Mouse (Mus musculus): ENCODE measurements around the gene Pafah1b1.

Gene Pafah1b1

GRCm38 (mm10) chr11:74664279-74664678 lies 60.2 kb downstream of the Pafah1b1 start:
- DNase-seq (ENCODE audit: low read depth, low spot score) = no peak

DNA sequence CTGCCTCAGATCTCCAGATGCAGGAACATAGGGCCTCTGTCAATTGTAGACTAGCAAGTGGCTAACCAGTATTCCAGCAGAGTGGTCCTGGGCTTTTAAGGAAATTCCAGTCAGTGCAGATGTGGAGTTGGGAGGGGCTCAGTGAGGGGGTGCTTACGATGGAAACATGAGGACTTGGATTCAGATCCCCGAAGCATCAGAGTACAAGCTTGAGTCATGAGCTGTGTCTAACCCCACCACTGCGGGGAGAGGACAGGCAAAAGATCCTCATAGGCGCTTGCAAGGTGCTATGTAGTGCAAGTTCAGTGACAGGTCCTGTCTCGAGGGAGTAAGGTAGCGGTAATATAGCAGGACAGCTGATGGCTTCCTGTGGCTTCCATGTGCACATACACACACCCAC lies 62.2 kb downstream of the Pafah1b1 start:
- no peak for DNase-seq (ENCODE audit: low read depth, low spot score)

DNA sequence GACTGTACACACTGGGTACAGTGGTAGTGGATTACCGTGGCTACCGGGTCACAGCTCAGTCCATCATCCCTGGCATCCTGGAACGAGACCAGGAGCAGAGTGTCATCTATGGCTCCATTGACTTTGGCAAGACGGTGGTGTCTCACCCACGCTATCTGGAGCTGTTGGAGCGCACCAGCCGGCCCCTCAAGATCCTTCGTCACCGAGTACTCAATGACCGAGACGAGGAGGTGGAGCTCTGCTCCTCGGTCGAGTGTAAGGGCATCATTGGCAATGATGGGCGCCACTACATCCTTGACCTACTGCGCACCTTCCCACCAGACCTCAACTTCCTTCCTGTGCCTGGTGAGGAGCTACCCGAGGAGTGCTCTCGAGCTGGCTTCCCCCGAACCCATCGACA lies 62.8 kb downstream of the Pafah1b1 start:
- DNase-seq (ENCODE audit: low read depth, low spot score) = no peak

DNA sequence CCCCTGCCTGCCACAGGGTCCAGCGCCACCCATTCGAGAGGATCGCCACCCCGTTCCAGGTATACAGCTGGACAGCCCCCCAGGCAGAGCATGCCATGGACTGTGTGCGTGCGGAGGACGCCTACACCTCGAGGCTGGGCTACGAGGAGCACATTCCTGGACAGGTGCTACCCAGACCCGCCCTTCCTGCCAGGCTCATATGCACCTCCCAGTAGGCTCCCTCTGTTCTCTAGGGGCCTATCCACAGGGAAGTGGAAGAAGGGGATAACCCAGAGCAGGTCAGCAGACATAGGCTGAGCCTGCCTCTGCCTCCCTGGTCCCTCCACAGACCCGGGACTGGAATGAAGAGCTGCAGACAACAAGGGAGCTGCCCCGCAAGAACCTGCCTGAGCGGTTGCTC lies 64.1 kb downstream of the Pafah1b1 start:
- DNase-seq (ENCODE audit: low read depth, low spot score) = no peak

DNA sequence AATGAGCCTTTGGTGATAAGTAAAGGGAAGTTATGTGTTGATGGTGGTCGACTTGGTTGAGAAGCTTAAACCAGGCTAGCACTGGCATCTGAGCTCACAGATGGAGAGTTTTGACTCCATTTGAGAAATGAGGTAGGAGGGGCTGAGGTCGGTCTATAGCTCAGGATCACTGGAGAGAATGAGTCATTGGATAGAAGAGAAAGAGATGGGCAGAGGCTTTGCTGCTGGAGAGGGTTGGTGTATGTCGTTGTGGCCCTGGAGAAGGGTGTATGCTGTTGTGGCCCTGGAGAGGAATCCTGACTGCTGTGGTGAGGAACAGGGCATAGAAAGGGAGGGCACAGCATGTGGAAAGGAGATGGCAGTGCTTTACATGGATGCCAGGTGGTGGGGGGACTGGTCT lies 68.5 kb downstream of the Pafah1b1 start:
- no peak for DNase-seq (ENCODE audit: low read depth, low spot score)

GRCm38 (mm10) chr11:74653385-74653784 lies 71.1 kb downstream of the Pafah1b1 start:
- DNase-seq (ENCODE audit: low read depth, low spot score) = peak; percentile 56

GRCm38 (mm10) chr11:74652791-74653191 lies 71.7 kb downstream of the Pafah1b1 start:
- no peak for DNase-seq (ENCODE audit: low read depth, low spot score)

GRCm38 (mm10) chr11:74650576-74651100 lies 73.8 kb downstream of the Pafah1b1 start:
- no peak for DNase-seq (ENCODE audit: low read depth, low spot score)

DNA sequence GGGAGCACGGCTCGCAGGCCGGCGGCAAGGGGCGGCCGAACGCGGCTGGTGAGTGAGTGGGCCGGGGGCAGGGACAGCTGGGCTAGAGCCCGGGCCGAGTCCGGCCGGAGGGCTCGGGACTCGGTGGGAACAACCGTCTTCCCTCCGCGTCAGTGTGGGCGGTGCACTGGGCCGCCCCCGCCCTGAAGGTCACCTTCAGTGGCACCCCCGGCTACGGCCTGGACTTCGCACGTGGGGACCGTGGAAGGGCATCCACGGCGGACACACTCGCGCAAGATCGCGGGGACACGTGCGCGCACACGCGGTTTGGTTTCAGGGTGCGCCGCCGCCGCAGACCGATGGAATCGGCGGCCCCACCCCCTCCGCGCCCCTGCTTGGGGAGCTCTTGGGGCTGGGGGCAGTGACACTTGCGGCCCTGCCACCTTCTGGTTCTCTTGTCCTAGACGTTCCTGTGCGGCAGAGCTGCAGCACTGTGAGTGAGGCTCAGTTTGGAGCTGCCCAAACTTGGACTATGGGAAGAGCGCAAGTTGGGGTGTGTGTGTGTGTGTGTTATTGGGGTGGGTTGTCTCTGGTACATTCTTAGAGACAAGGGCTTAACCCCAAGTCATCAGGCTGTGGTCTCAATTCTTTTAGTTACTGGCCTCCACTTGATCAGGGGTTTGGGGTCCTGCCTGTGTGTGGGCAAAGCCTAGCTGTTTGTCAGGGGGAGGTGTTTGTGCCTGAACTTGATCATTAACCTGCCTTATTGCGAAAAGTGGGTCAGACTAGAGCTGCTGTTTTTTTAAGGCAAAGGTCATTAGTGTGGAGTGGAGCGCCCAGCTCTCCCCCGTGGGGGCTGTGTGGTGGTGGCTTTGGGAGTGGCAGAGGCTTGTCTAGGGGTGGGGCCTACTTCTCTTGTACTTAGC lies 74.6 kb downstream of the Pafah1b1 start:
- peak; percentile 55 for DNase-seq (ENCODE audit: low read depth, low spot score)

DNA sequence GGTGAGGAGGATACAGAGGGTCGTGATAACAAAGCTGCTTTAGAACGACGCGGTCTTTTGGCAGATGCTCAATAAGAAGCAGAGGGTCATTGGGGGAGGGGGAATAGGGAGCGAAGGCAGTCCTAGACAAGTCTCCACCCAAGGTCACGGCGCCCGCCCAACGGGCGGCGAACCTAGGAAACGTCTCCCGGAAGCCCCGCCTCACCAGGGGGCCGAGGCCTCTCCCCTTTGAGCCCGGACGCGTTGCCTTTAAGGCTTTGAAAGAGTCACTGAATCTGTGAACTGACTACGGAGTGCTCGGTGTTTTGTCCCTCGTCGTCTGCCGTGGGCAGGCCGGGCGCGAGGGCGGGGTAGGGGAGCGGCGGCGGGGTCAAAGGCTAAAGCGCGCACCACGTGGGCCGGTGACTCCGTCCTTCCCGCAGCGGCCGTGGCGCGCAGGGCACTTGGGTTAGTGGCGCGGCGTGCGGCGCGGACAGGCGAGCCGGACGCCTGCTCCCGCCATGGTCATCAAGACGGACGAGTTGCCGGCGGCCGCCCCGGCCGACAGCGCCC lies 75.3 kb downstream of the Pafah1b1 start, which contains the start of gene Cluh:
TSS of gene Cluh (plus strand) at position 401 of the 552 bp plus-strand sequence.
- peak; percentile 98 for DNase-seq (ENCODE audit: low read depth, low spot score)

- DNase-seq (ENCODE audit: low read depth, low spot score) = no peak
Observed at GRCm38 (mm10) chr11:74648676-74649075, 75.8 kb downstream of the Pafah1b1 start.

DNA sequence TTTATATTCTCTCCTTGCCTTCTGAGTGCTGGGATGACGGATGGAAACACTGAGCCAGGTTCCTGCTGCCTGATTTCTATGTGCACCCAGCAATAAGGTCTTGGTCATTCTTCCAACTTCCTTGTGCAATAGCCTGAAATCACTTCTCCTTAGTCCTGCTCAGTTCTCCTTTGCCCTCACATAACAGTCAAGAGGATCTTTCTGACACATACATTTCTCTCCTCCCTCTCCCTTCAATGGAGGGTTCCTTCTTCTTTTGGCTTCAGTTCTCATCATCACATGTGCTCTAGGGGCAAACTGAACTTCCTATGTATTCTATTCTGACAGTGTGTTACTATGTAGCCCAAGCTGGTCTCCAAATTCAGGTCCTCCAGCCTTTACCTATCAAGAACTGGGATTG lies 76.5 kb downstream of the Pafah1b1 start:
- no peak for DNase-seq (ENCODE audit: low read depth, low spot score)

DNA sequence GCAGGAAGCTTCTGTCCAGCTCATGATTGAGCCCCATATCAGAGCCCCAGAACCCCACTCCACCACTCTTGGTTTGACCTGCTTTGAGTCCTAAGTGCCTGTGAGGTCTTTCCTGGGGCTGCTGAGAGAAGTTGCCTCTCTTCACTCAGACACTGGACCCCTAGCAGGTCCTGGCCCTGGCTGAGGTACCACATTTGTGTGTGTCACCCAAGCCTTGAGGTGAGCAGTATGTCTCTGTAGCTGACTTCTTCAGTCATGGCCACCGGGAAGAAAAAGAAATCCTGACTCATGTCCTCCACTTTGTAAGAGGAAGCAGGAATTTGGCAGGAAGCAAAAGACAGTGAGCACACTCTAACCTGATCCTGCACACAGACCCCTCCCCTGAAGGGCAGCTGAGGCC lies 84.8 kb downstream of the Pafah1b1 start:
- no peak for DNase-seq (ENCODE audit: low read depth, low spot score)

DNA sequence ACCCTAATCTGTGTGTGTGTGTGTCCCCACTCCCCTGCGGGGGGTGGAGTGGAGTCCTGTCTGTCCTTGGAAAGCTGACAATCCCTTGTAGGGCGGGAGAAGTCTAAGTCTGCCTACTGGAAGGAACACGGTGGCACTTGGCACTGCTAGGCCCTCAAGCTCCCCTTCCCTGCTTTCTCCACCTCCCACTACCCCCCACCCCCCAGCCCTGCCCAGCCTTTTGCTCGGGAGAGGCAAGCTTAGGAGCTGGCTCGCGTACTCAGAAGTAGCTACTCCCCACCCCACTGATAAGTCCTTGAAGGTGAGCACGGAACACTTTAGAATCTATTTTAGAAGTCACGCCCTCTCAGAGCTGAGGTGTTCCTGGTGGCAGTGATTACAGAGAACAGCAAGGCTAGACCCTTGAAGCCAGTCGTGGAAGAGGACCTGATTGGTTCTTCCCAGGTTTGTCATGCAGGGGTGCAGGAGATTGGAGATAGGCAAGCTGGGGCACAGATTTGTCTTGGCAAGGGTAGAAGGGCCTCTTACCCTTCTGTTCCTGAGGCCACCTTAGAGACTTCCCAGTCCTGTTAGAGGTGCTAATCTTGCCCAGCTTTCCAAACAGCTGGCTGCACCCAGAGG lies 85.6 kb downstream of the Pafah1b1 start:
- peak; percentile 24 for DNase-seq (ENCODE audit: low read depth, low spot score)

DNA sequence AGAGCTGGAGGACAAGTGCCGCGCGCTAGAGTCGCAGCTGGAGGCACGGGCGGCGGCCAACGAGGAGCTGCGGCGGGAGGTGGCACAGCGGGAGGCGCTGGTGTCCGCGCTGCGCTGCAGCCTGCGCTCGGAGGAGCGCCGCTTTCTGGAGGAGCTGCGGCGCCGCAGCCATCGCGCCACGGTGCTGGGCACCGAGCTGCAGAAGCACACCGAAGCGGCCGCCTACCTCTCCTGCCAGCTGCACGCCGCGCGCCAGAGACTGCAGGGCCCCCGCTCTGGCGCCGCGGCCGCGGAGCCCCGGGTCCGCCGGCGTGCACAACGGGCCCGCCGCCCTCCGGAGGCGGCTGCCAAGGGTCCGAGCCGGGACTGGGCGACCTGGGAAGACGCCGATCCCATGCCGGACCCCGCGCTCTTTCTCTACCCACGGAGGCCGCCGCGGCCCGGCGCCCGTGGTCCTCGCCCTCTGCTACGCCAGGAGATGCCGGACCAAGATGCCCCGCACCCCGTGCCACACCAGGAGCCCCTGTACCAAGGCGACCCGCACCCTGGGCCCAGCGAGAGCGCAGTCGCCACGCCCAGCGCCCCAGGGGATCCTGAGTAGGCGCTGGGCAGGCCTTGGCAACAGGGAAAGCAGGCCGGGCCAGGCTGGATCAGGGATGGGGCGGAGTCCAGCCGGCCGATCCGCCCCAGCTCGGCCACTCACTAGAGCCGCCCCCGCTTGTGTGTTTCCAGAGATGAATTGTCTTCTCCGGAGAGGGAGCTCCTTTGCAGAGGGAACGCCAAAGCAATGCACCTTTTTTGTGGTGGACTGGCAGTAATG lies 86.3 kb downstream of the Pafah1b1 start:
- DNase-seq (ENCODE audit: low read depth, low spot score) = peak; percentile 66

DNA sequence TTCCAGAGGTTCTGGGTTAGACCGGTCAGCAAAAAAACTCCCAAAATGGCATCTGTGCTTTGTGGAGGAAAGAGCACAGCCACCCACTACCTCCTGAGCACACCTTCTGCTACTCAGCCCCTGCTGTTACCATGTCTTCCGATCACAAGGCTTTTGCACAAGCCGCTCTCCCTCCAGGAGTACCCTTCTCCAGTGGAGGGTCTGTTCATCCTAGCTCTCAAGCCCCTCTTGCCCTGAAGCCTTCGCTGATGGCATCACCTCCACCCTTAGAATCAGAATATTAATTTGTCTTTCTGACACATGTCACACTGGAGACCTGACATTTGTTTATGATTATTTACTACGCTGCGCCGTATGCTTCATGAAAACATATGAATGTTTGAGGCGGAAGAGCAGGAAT lies 87.0 kb downstream of the Pafah1b1 start:
- DNase-seq (ENCODE audit: low read depth, low spot score) = no peak

- peak; percentile 90 for DNase-seq (ENCODE audit: low read depth, low spot score)
Observed at GRCm38 (mm10) chr11:74634490-74635275, 89.8 kb downstream of the Pafah1b1 start.

DNA sequence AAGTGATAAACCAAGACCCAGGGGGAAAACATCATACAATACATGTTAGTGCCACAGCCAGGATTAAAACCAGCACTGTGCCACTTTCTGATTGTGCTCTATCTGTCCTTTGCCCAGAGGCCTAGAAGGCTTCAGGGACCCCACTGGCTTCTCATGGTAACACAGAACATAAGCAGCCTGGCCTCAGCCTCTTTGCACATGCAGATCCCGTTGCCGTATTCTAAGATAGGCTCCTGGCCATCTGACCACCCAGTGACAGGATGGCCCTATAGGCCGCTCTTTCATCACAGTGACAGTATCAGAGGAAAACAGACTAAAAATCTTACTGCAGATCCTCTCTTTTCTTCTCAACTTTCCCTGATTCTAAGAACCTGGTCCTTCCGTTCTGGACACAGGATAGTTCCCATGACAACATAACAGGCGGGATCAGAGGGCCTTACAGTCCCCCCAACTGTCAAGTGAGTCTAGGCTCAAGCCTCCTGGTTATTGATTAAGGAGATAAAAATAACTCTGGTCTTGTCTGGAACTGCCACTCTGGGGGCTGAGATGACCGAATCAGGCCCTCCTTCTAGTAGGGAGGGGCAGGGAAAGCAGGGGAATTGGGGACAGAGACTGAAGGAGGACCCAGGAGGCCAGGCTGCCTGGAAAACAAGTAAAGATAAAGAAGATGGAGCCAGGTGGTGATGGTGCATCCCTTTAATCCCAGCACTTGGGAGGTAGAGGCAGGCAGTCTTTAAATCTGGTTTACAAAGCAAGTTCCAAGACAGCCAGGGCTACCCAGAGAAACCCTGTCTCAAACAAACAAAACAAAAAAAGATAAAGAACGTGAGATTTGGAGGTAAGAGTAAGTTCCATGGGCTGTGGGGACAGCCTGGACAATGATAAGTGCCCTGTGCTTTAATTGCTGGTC lies 92.3 kb downstream of the Pafah1b1 start:
- no peak for DNase-seq (ENCODE audit: low read depth, low spot score)

- DNase-seq (ENCODE audit: low read depth, low spot score) = peak; percentile 75
Observed at GRCm38 (mm10) chr11:74627481-74627880, 97.0 kb downstream of the Pafah1b1 start.

DNA sequence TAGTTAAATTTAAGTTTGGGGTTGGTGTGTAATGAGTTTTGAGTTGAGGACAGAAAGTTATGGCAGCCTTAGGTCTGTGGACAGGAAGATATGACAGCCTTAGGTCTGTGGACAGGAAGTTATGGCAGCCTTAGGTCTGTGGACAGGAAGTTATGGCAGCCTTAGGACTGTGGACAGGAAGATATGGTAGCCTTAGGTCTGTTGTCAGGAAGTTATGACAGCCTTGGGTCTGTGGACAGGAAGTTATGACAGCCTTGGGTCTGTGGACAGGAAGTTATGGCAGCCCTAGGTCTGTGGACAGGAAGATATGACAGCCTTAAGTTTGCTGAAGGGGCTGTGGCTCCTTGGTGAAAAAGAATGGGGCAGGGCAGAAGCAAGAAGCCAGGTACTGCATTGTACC lies 99.1 kb downstream of the Pafah1b1 start:
- no peak for DNase-seq (ENCODE audit: low read depth, low spot score)

Measured in R1 (cell line).